Mouse (Mus musculus) kidney, postnatal 4 days (tissue): Measurements from ENCODE around the gene Sec61a2.
A peak's percentile ranks its signal among the peaks of the same experiment; 100 is the strongest.

Source experiments
- DNase-seq, 2 experiments: peaks; one replicate each; pipeline ENCODE4 v3.0.0; 2021; ENCODE audit warnings: mixed read lengths in 2 of 2

Sec61a2 gene

DNA sequence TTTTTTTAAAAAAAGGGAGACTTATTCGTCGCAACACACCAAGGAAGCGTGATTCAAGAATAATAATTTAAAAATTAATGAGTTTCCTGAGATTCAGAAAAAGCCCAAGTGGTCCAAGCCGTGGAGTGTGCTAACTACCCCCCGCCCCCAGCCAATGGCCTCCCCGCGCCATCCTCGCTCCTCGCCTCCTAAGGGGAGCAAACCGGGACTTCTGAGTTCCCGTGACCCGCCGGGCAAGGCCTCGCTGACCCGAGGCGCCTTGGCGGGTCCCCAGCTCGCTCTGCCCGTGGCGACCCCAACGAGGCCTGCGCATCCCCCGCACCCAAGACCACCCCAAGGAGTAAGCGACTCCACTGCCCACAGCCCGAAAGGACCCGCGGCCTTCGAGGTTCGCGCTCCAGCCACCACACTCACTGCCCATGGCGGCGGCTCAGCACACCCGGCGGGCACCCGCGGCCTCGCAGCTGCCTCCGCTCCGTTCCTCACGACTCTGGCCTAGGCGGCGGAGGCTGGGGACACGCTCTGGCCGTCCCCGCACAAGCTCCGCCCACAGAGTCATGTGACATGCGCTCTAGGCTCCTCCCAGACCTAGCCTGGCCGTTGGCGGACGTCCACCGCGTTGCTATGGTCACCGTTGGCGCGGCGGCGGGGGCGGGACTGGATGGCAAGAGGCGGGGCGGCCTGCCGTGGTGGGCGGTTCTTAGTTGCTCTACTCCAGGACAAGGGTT lies at the start of gene Sec61a2:
Sec61a2 (minus strand) TSS at position 590 of the 728 bp plus-strand sequence.
- peak; percentile 100 for DNase-seq

DNA sequence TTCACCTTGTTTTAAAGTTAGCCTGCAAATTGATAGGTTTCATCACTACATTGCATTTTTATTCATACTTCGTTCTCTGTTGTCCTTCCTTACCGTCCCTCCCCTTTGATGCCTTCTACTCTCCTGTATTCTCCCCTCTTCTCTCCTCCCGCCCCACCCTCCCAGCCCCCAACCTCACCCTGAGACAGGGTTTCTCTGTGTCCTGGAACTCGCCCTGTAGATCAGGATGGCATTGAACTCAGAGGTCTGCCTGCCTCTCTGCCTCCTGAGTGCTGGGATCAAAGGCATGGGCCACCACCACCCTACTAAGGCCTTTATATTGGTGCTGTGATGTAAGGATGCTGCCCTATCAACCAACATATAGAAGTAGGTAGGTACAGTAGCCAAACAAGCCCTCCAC lies 47.8 kb upstream of the Sec61a2 start:
- no peak for DNase-seq

GRCm38 (mm10) chr2:5942416-5943032 lies 47.3 kb upstream of the Sec61a2 start, which contains the start of gene Dhtkd1:
Gene Dhtkd1, minus strand, starts transcription at chr2:5942792.
- DNase-seq, result peak; percentile 74 to 83

- peak; percentile 10 to 18 for DNase-seq
Observed at GRCm38 (mm10) chr2:5941861-5942415, 46.7 kb upstream of the Sec61a2 start.

GRCm38 (mm10) chr2:5940936-5941335 lies 45.7 kb upstream of the Sec61a2 start:
- DNase-seq, result no peak

DNA sequence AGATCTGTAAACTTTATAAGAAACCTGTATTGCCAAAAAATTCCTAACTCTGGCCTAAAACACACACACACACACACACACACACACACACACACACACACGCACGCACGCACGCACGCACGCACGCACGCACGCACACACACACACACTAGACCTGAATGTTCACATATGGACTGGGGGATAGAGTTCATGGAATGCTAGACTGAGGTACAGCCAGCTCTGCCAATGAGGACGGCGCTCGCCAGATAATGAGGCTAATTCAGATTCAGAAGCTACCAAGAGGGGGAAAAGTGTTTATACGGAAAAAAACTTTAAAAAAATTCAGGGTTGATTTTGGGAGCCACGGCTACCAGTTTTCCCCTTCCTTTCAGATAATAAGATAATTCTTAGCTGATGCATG lies 44.7 kb upstream of the Sec61a2 start:
- DNase-seq, result no peak

DNA sequence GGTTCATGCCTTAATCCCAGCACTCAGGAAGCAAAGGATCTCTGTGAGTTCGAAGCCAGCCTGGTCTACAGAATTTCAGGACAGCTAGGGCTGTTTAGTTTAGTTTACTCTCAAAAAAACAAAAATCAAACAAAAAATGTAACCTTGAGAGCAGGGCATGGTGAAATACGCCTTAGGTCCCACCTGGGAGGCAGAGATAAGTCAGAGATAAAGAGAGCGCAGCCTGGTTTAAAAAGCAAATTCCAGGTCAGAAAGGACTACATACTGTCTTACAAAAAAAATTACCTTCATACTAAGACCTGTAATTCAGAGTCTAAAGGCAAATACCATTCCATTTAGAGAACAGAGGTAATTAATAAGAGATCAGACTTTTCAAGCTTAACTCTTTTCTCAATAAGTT lies 44.1 kb upstream of the Sec61a2 start:
- DNase-seq, result no peak

DNA sequence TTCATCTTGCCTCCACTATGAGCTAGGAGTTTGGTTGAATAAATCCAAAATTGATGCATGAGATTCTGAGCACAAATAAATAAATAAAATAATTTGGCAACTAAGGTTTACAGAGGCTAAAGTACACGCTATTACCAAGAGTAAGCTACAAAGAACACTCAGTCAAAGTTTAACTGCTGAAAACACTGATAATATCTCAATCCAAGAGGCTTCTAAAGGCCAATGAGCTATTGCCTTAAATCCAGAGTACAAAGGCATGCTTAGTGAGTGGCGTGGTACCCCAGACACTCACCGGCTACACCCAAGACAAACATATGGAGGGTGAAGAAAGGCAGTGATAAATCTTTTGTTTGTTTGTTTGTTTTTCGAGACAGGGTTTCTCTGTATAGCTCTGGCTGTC lies 41.3 kb upstream of the Sec61a2 start:
- no peak for DNase-seq

DNA sequence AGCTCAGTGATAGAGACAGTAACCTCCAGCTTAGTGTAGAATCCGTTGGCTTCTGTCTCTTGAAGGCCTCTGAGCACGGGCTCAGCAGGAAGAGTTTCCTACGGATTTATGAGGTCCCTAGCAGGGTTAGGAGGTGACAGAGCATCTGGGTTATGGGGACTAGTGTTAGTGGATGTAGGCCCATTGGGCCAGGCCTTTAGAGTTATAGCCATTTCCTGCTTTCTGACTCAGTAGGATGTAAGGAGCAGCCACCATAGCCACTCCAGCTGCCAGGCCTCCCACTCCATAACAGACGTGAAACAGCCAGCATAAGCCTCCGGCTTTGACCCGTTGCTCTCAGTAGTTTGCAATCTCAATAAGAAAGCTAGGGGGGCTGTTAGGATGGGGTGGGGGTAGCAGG lies 40.8 kb upstream of the Sec61a2 start:
- DNase-seq, result peak in 1 of 2 experiments; percentile 24

DNA sequence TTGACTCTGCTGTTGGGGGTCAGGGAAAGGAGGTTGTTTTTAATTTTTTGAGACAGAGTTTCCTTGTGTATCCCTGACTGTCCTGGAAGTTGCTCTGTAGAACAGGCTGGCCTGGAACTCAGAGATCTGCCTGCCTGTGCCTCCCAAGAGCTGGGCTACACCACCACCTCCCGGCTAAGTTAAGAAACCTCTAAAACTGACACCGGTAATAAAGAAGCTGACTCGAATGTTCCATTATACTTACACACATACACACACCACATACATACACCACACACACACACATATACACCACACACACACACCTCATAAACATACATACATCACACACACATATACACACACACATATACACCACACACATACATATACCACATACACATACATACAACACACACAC lies 39.7 kb upstream of the Sec61a2 start:
- DNase-seq, result no peak

GRCm38 (mm10) chr2:5931938-5932337 lies 36.7 kb upstream of the Sec61a2 start:
- DNase-seq, result no peak

GRCm38 (mm10) chr2:5930291-5931054 lies 35.2 kb upstream of the Sec61a2 start:
- DNase-seq, result no peak

DNA sequence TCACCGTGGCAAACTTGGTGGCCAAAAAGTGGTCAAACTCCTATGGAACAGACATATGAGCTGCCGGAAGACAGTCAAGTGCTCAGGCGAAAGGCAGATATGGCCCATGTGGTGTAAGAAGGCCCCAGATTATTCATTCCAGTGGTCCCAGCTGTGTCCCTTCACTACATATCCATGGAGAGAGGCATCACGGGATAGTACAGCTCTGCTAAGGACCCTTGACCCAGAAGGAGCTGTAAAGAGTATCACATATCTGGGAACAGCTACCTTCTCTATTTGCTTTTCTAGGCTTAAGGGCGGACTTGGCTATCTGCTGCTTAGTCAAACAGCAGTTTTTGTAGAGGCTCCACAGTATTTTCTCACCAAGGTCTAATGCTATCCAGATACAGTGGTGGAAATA lies 34.6 kb upstream of the Sec61a2 start:
- no peak for DNase-seq

DNA sequence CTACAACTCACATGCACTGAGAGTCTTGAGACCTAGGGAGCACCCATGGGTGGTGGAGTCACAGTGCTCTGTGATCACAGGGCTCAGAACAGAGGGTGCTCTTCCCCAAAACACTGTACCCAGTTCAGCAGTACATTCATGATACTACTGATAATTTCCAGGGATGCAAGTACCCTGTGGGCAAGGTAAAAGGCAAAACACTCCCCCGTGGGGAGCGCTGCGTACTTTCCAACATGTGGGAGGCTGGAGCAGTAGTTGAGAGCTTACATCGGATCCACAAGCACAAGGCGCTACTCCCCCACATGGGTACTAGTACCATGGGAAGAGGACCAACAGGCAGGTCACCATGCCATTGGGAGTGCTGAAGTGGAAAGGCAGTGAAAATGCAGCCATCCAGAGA lies 32.2 kb upstream of the Sec61a2 start:
- no peak for DNase-seq

- DNase-seq, result no peak
Observed at GRCm38 (mm10) chr2:5923786-5924185, 28.6 kb upstream of the Sec61a2 start.

DNA sequence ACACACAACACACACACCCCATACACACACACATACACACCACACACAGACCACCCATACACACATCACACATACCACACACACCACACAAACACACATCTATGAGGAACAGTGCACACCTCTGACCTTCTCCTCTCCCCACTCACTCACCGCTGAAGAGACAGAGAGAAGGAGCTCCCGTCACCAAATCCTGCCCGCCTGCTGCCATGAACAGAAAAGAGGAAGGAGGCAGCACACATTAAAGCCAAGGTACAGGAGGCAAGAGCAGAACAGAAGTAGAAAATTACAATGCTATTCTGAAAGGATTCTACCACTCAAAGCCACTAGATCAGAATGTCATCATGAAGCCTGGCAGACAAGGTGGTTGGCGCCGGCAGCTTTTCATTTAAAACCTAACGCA lies 27.6 kb upstream of the Sec61a2 start:
- DNase-seq, result no peak

DNA sequence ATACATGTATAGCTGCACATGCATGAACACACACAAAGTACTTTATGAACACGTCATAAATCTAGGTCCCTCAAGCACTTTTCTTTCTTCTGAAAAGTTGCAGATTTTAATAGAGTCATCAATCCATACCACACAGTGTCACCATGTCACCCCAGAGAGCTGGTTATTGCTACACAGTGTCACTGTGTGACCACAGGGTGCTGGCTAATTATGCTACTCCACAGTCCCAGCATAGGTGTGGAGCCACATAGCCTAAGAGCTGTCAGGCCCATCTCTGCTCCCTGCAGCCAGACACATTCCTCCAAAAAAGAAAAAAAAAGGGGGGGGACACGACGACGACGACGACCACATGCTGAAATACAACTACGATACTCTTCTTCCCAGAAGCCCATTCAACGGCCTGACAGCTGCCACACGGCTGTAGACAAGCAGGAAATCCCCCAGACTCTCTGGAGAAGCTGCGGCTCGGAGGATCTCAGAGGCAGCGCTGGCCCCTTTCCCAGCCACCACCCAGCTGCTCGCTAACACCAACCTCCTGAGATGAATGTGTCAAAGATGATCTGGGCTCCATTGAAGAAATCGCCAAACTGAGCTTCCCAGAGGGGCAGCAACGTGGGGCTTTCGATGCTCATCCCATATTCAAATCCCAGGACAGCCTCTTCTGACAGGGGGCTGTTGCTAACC lies 16.2 kb upstream of the Sec61a2 start:
- DNase-seq, result peak; percentile 21 to 24

DNA sequence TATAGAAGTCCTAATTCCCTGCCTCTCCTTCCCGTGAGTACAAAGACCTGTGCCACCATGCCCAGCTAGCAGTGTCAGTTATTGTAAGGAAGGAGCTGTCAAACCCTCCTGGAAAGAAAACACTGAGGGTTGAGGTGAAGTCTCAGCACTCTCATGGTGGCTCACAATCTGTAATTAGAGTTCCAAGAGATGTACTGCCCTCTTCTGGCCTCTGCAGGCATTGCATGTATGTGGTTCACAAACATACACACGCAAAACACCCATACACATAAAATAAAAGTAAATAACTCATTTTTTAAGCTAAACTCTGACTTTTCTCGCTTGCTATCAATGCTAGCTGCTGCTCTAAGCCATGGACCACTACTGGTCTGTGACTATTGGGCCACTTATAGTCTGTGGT lies 11.4 kb upstream of the Sec61a2 start:
- DNase-seq, result peak; percentile 62 to 70

DNA sequence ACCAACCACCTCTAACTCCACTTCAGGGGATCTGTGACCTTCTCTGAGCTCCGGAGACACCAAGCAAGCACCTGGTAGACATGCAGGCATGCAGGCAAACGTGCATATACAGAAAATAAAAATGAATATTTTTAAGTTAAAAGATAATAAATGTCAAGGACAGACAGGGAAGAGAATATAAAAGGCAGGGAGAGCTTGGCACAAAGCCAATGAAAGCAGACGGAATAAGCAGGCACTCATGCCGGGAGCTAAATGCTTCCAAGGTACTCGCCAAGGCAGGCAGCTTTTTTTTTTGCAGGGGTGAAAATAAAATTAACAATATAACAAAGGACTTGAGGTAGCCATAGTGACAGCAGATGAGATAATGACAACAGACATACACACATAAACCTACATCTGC lies 10.9 kb upstream of the Sec61a2 start:
- DNase-seq, result peak in 1 of 2 experiments; percentile 25

DNA sequence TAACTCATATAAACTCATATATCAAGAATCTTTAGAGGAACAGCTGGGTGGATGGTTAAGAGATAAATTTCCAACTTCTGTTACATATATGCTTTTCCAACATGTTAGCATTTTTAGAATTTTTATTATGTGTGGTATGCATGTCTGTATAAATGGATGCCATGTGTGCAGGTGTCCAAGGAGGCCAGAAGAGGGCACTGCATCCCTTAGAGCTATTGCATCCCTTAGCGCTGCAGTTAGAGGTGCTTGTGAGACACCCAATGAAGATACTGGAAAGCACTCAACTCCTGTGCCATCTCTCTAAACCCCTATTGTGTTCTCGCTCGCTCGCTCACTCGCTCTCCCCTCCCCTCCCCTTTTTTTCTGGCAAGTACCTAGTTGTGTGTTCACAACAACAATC lies 4.9 kb upstream of the Sec61a2 start:
- DNase-seq, result peak; percentile 36 to 54

DNA sequence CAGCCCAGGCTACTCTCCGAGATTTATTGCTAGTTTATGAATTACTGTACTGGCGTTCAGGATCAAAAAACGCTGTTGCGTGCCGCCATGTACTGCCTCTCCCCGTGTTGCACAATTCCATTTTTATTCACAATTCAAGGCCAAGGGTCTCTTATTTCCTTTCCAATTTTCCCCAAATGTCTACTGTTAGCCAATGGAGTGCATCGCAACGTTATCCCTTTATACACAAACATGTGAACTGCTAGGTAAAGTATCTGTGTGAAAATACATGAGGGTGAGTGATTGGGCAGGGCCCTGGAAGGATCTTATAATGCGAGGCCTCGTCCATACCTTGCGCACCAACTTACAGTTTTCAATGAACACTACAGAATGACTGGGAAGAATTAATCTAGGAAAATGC lies 936 bp downstream of the Sec61a2 start:
- peak in 1 of 2 experiments; percentile 12 for DNase-seq

DNA sequence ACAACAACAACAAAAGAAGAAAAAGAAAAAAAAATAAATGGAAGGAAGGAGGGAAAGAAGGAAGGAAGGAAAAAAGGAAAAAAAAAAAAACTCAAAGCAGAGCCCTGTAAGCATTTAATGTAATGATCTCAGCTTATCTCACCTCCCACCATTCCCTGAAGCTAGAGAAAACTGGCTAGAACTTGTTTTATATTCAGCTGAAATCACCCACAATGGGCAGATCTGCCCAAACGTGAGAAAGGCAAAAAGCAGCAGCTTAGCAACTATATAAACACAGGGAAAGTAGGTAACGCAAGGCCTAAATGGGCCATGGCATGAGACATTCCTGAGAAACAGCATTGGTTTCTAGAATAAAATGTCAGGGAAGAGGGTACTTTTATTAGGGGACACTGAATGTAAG lies 5.8 kb downstream of the Sec61a2 start:
- no peak for DNase-seq

DNA sequence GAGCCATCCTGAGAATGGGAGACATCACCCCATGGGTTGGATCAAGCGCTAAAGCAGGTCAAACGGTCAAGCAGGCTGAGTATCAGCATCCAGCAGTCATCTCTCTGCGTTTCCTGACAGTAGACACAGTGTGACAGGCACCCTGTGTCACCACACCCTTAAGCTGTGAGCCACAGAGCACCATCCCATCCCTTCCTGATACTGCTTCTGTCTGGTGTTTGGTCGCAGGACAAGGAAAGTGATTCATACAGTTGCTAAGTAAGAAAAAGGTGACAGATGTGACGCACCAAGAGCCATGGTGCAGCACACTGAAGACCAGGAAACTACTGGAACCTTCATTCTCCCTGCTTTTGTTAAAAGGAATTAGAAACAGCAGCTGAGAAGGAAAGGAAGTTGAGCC lies 6.4 kb downstream of the Sec61a2 start:
- DNase-seq, result no peak
